Mouse (Mus musculus) midbrain, postnatal 0 days (tissue): ENCODE results near the gene Rpl22. TPM values are rescaled to one million over a fixed set of nuclear protein-coding genes. Genes with fewer than 3 reads are reported as not detected.

Experiments
- ATAC-seq: fragments of 200-750 bp; cut with Nextera tagmentation; 2 replicates; pipeline ENCODE4 v1.8.0; 2017; ENCODE audit warnings: moderate number of reproducible peaks, mild to moderate bottlenecking, moderate TSS enrichment, moderate library complexity; ENCODE audit not compliant: low FRiP score
- DNase-seq: peaks from one replicate; pipeline ENCODE4 v3.0.0-alpha.2; 2015; ENCODE audit warnings: low spot score
- H3K27ac ChIP-seq: fragments of 300-500 bp; sonication (generic); 2 replicates; pipeline ENCODE4 v1.5.1; 2014; ENCODE audit warnings: low read depth, mild to moderate bottlenecking, low read length, mixed read lengths
- H3K27me3 ChIP-seq: fragments of 300-500 bp; sonication (generic); 2 replicates; pipeline ENCODE4 v1.6.1; 2014; ENCODE audit warnings: low read length, control low read depth, mixed read lengths; ENCODE audit not compliant: insufficient read depth
- H3K36me3 ChIP-seq: fragments of 300-500 bp; sonication (generic); 2 replicates; pipeline ENCODE4 v1.6.1; 2014; ENCODE audit warnings: low read length, control low read depth, mixed read lengths; ENCODE audit not compliant: insufficient read depth
- H3K4me1 ChIP-seq: fragments of 300-500 bp; sonication (generic); 2 replicates; pipeline ENCODE4 v1.6.1; 2014; ENCODE audit warnings: mild to moderate bottlenecking, control low read depth, antibody characterized with exemption, low read length, mixed read lengths; ENCODE audit not compliant: insufficient read depth
- H3K4me2 ChIP-seq: fragments of 300-500 bp; sonication (generic); 2 replicates; pipeline ENCODE4 v1.6.1; 2014; ENCODE audit warnings: low read depth, mild to moderate bottlenecking, low read length, mixed read lengths; ENCODE audit not compliant: poor library complexity, severe bottlenecking
- H3K4me3 ChIP-seq: fragments of 300-500 bp; sonication (generic); 2 replicates; pipeline ENCODE4 v1.5.1; 2014; ENCODE audit warnings: low read depth, mild to moderate bottlenecking, low read length, moderate library complexity
- H3K9ac ChIP-seq: fragments of 300-500 bp; sonication (generic); replicated peaks from 2 replicates; pipeline ENCODE4 v1.6.1; 2014; ENCODE audit warnings: mild to moderate bottlenecking, low read length, moderate library complexity, mixed read lengths; ENCODE audit not compliant: poor library complexity, severe bottlenecking
- H3K9me3 ChIP-seq: fragments of 300-500 bp; sonication (generic); 2 replicates; pipeline ENCODE4 v1.6.1; 2016; ENCODE audit warnings: low read length, control low read depth
- CTCF ChIP-seq: IDR thresholded peaks from 2 replicates; pipeline ENCODE4 v1.5.1; 2016; ENCODE audit warnings: antibody characterized with exemption, mild to moderate bottlenecking
- WGBS: fragments of 180-500 bp; shearing (Covaris S2); extraction: QIAGEN DNeasy Blood & Tissue Kit; methylation state at CpG from one replicate; pipeline ENCODE4 v1.1.7; 2014; 5-methylcytosine and 5-hydroxymethylcytosine counted together
- polyA plus RNA-seq: library from polyadenylated mRNA; unstranded; fragments of >200 nt; fragmentation: Nextera tagmentation; extraction: Ambion mirVana; gene quantifications from 2 replicates; pipeline ENCODE4 v1.2.1, GENCODE M21; 2015
- total RNA-seq: library from RNA; depleted of rRNA; stranded (reverse); fragments of >200 nt; gene quantifications from 2 replicates; pipeline ENCODE4 v1.2.3, GENCODE M21; 2014

Gene Rpl22
- total and polyA plus RNA-seq, 2 experiments from 2014 or later = 148 to 177 TPM

- H3K4me2 ChIP-seq = peak overlapping the region; percentile 20; the same call in 1 of the 2 replicates
- no peaks in the 10 kb centered on the region for H3K27me3 ChIP-seq
- no peak overlapping the region for H3K4me3 ChIP-seq
- no peak overlapping the region for H3K27ac ChIP-seq
- H3K9ac ChIP-seq = no peak overlapping the region
- peaks cover 21% of the 10 kb centered on the region for H3K4me1 ChIP-seq
- peak; percentile 82 for TF ChIP-seq CTCF
- H3K36me3 ChIP-seq = peaks cover 4% of the 10 kb centered on the region; the same call in 1 of the 2 replicates
- 10% methylated on average over 5 of the region's 5 CpGs for WGBS
- DNase-seq (peak; percentile 60), ATAC-seq (no peak)
- no peaks in the 10 kb centered on the region for H3K9me3 ChIP-seq
These were observed 17.8 kb downstream of the Rpl22 start for GRCm38 (mm10) chr4:152343296-152343695.

- peaks cover 5% of the 10 kb centered on the region; the same call in 1 of the 2 replicates for H3K36me3 ChIP-seq
- 56% methylated on average over 7 of the region's 7 CpGs for WGBS
- no peak for DNase-seq
- H3K4me1 ChIP-seq = peaks cover 31% of the 10 kb centered on the region
- no peak for TF ChIP-seq CTCF
- H3K9ac ChIP-seq = 0 out of 2 replicates have a peak overlapping the region, but pooled peaks have one; percentile 13
- H3K9me3 ChIP-seq = no peaks in the 10 kb centered on the region
- no peak overlapping the region for H3K27ac ChIP-seq
- H3K27me3 ChIP-seq = no peaks in the 10 kb centered on the region
- H3K4me2 ChIP-seq = 0 out of 2 replicates have a peak overlapping the region, but pooled peaks have one; percentile 15
- no peak for ATAC-seq
- no peak overlapping the region for H3K4me3 ChIP-seq
These were observed 19.1 kb downstream of the Rpl22 start for GRCm38 (mm10) chr4:152344651-152345050.

- no peak for DNase-seq
- Histone ChIP-seq H3K27me3 (no peaks in the 10 kb centered on the region), H3K4me1 (peaks cover 31% of the 10 kb centered on the region)
These were observed 19.8 kb downstream of the Rpl22 start for GRCm38 (mm10) chr4:152345120-152345889.

GRCm38 (mm10) chr4:152349837-152350381 lies 24.4 kb downstream of the Rpl22 start:
- ATAC-seq (peak; percentile 63), DNase-seq (peak; percentile 90)
- Histone ChIP-seq H3K4me3 (peak overlapping the region; percentile 19; the same call in 1 of the 2 replicates), H3K27ac (peak overlapping the region; percentile 91), H3K9me3 (no peaks in the 10 kb centered on the region), H3K36me3 (peaks cover 24% of the 10 kb centered on the region), H3K4me1 (peaks cover 21% of the 10 kb centered on the region), H3K27me3 (no peaks in the 10 kb centered on the region), H3K4me2 (peak overlapping the region; percentile 53), H3K9ac (peak overlapping the region; percentile 62)
- no peak for TF ChIP-seq CTCF
- 7% methylated on average over 17 of the region's 17 CpGs for WGBS

More at GRCm38 (mm10) chr4:152345120-152345889, 19.8 kb downstream of the Rpl22 start:
- H3K9me3 ChIP-seq = no peaks in the 10 kb centered on the region
- peaks cover 5% of the 10 kb centered on the region; the same call in 1 of the 2 replicates for H3K36me3 ChIP-seq
- H3K4me2 ChIP-seq = no peak overlapping the region
- no peak for ATAC-seq
- TF ChIP-seq CTCF = no peak
- WGBS = 56% methylated on average over 7 of the region's 7 CpGs
- H3K27ac ChIP-seq = no peak overlapping the region
- H3K4me3 ChIP-seq = no peak overlapping the region
- no peak overlapping the region for H3K9ac ChIP-seq

GRCm38 (mm10) chr4:152350722-152351421 lies 25.3 kb downstream of the Rpl22 start:
- H3K27me3 ChIP-seq = no peaks in the 10 kb centered on the region
- peaks cover 21% of the 10 kb centered on the region for H3K4me1 ChIP-seq
- no peak overlapping the region for H3K4me3 ChIP-seq
- WGBS = 27% methylated on average over 8 of the region's 8 CpGs
- peak overlapping the region; percentile 91 for H3K27ac ChIP-seq
- DNase-seq (no peak), ATAC-seq (peak; percentile 17; the same call in 1 of the 2 replicates)
- no peak for TF ChIP-seq CTCF
- peak overlapping the region; percentile 53 for H3K4me2 ChIP-seq
- no peaks in the 10 kb centered on the region for H3K9me3 ChIP-seq
- H3K9ac ChIP-seq = peak overlapping the region; percentile 39
- H3K36me3 ChIP-seq = peaks cover 30% of the 10 kb centered on the region
